ENCODE assay signal across 9 mouse cellular contexts in the genomic region with DNA sequence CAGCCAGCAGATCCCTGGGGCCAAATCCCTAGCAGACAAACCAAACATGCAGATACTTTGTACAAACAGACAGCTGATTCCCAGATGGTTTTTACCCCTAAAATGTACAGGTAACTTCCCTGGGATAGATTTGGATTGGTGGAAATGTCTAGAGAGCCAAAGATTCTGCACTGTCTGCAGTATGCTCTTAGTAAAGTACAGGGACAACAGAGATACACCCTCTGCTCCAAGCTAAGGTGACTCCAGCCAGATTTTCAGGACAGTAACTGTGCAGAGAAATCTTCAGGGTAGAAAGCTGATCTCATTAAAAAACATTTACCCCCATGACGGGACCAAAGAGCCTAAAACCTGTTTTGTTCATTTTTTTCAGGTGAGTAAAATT. TPM values are rescaled to one million over a fixed set of nuclear protein-coding genes. Genes with fewer than 3 reads are reported as not detected.
DNase-seq lines count a peak whose midpoint lies in the region; ATAC-seq and TF ChIP-seq lines count a peak whose summit lies in the region.
"Had no signal": no experiment of that assay in that cellular context is flagged by ENCODE, and none has a peak within 500 bp of the region (broad histone marks: within the 10 kb centered on the region; RNA-seq: fewer than 3 reads in every experiment).

No protein-coding gene starts in this region.

- TF ChIP-seq POLR2A in myocyte (IDR thresholded peaks at IDR 0.05; ENCODE audit: insufficient read length, low read depth) = no peak

- no peak overlapping the region for H3ac ChIP-seq in myocyte (ENCODE audit: control insufficient read depth, insufficient read length)

- H3K36me3 ChIP-seq in heart, embryonic 16.5 days (ENCODE audit: control insufficient read depth, insufficient read depth) = no peaks in the 10 kb centered on the region
- H3K36me3 ChIP-seq in lung, embryonic 16.5 days (ENCODE audit: control insufficient read depth, insufficient read depth, low read length) = no peaks in the 10 kb centered on the region
- no peaks in the 10 kb centered on the region for H3K36me3 ChIP-seq in hindbrain, embryonic 16.5 days (ENCODE audit: control insufficient read depth, insufficient read depth, low read length)
- H3K36me3 ChIP-seq in myocyte (ENCODE audit: control insufficient read depth, insufficient read depth) = no peaks in the 10 kb centered on the region

- no peak overlapping the region for H3K4me3 ChIP-seq in heart, embryonic 16.5 days (ENCODE audit: low read length)
- H3K4me3 ChIP-seq in lung, embryonic 16.5 days (ENCODE audit: low read length) = no peak overlapping the region
- H3K4me3 ChIP-seq in hindbrain, embryonic 16.5 days (ENCODE audit: low read length) = no peak overlapping the region
- H3K4me3 ChIP-seq in myocyte = no peak overlapping the region

- no peaks in the 10 kb centered on the region for H3K9me3 ChIP-seq in heart, embryonic 16.5 days (replicated peaks; ENCODE audit: control insufficient read depth, low read length)
- no peaks in the 10 kb centered on the region for H3K9me3 ChIP-seq in lung, embryonic 16.5 days (ENCODE audit: control insufficient read depth, low read length)
- no peaks in the 10 kb centered on the region for H3K9me3 ChIP-seq in hindbrain, embryonic 16.5 days (ENCODE audit: control insufficient read depth, low read length)

- peaks cover 15% of the 10 kb centered on the region for H3K79me2 ChIP-seq in myocyte (ENCODE audit: control insufficient read depth, insufficient read depth)

- H3K27ac ChIP-seq in heart, embryonic 16.5 days (ENCODE audit: low read length) = 0 out of 2 replicates have a peak overlapping the region, but pooled peaks have one; percentile 12
- peak overlapping the region; percentile 82 for H3K27ac ChIP-seq in lung, embryonic 16.5 days (ENCODE audit: low read length)
- peak overlapping the region; percentile 1; the same call in 1 of the 2 replicates for H3K27ac ChIP-seq in hindbrain, embryonic 16.5 days (ENCODE audit: low read depth, low read length)

- H3K4me2 ChIP-seq in heart, embryonic 16.5 days (ENCODE audit: low read depth, low read length) = no peak overlapping the region
- H3K4me2 ChIP-seq in lung, embryonic 16.5 days (ENCODE audit: low read depth, low read length) = 0 out of 2 replicates have a peak overlapping the region, but pooled peaks have one; percentile 0
- no peak overlapping the region for H3K4me2 ChIP-seq in hindbrain, embryonic 16.5 days (ENCODE audit: low read length)
- peak overlapping the region; percentile 43 for H3K4me2 ChIP-seq in myocyte (ENCODE audit: low read depth)

- no peaks in the 10 kb centered on the region for H3K27me3 ChIP-seq in heart, embryonic 16.5 days (ENCODE audit: control insufficient read depth, insufficient read depth, low read length)
- H3K27me3 ChIP-seq in lung, embryonic 16.5 days (ENCODE audit: control insufficient read depth, insufficient read depth, low read depth, low read length) = no peaks in the 10 kb centered on the region
- H3K27me3 ChIP-seq in hindbrain, embryonic 16.5 days (replicated peaks; ENCODE audit: control insufficient read depth, insufficient read depth, low read length) = no peaks in the 10 kb centered on the region
- H3K27me3 ChIP-seq in myocyte (ENCODE audit: control insufficient read depth, insufficient read depth, insufficient read length) = no peaks in the 10 kb centered on the region

- DNase-seq in heart, postnatal 4 days = no peak
- no peak for DNase-seq in lung, postnatal 14 days
- no peak for DNase-seq in layer of hippocampus, adult 18-20 months (ENCODE audit: low spot score in 2 of 2)
- no peak for DNase-seq in heart, adult 9 months (ENCODE audit: low spot score in 2 of 2)
- DNase-seq: thymus, adult 18-20 months had no signal

- WGBS in heart, embryonic 16.5 days = 62% methylated on average over 1 of the region's 1 CpGs
- WGBS in lung, embryonic 16.5 days = 44% methylated on average over 1 of the region's 1 CpGs
- 71% methylated on average over 1 of the region's 1 CpGs for WGBS in hindbrain, embryonic 16.5 days

- no peak overlapping the region for H3K9ac ChIP-seq in heart, embryonic 16.5 days (ENCODE audit: low read length)
- no peak overlapping the region for H3K9ac ChIP-seq in lung, embryonic 16.5 days (ENCODE audit: low read length)
- no peak overlapping the region for H3K9ac ChIP-seq in hindbrain, embryonic 16.5 days (ENCODE audit: low read depth, low read length)

- no peaks in the 10 kb centered on the region for H3K4me1 ChIP-seq in heart, embryonic 16.5 days (ENCODE audit: control insufficient read depth, insufficient read depth, low read length)
- H3K4me1 ChIP-seq in lung, embryonic 16.5 days (replicated peaks; ENCODE audit: control insufficient read depth, insufficient read depth, low read length) = peaks cover 10% of the 10 kb centered on the region; the same call in 1 of the 2 replicates
- H3K4me1 ChIP-seq in hindbrain, embryonic 16.5 days (ENCODE audit: control insufficient read depth, insufficient read depth, low read depth, low read length) = peaks cover 6% of the 10 kb centered on the region; the same call in 1 of the 2 replicates

- no peak for ATAC-seq in heart, embryonic 16.5 days (replicated peaks; ENCODE audit: extremely low read depth, insufficient read depth, low FRiP score)
- ATAC-seq in lung, embryonic 16.5 days (ENCODE audit: low read depth) = peak; percentile 40
- peak; percentile 43; the same call in 1 of the 2 replicates for ATAC-seq in hindbrain, embryonic 16.5 days

TF ChIP-seq in myocyte, 11 proteins besides CTCF, POLR2A, EP300 and RAD21:
- TF ChIP-seq MAX (IDR thresholded peaks at IDR 0.05; ENCODE audit: low read depth) (no peak), SRF (IDR thresholded peaks at IDR 0.05; ENCODE audit: control insufficient read depth, insufficient read length, low read depth) (no peak), CEBPB (IDR thresholded peaks at IDR 0.05; ENCODE audit: insufficient read depth, poor library complexity, severe bottlenecking) (no peak), MYOD1 (IDR thresholded peaks at IDR 0.05; ENCODE audit: control insufficient read depth in 1 of 3, insufficient read length in 2 of 3, low read depth in 2 of 3) (no peak), E2F4 (IDR thresholded peaks at IDR 0.05; ENCODE audit: insufficient read depth) (no peak), TCF12 (IDR thresholded peaks at IDR 0.05; ENCODE audit: insufficient read depth, poor library complexity, severe bottlenecking) (no peak), MYOG (IDR thresholded peaks at IDR 0.05; ENCODE audit: control insufficient read depth in 1 of 3, insufficient read depth in 1 of 3, insufficient read length in 2 of 3, low read depth in 2 of 3) (no peak), POLR2AphosphoS2 (IDR thresholded peaks at IDR 0.05; ENCODE audit: insufficient read length, low read depth) (no peak), REST (IDR thresholded peaks at IDR 0.05; ENCODE audit: insufficient read depth, insufficient read length) (no peak), TCF3 (IDR thresholded peaks at IDR 0.05; ENCODE audit: insufficient read length, low read depth) (no peak), USF1 (IDR thresholded peaks at IDR 0.05; ENCODE audit: low read depth) (no peak)

RNA-seq across cellular contexts. Expression of a gene that starts 27.5 kb away (rescaled TPM):
- 5.5 and 6.7 TPM in 2 replicates for polyA plus RNA-seq in heart, embryonic 16.5 days (2015; fragmentation: Nextera tagmentation; extraction: Ambion mirVana)
- 10 to 100 TPM; 15.5 to 16.4 TPM for total RNA-seq in heart, postnatal 4 days (2021)
- 32.3 and 35.2 TPM in 2 replicates for polyA plus RNA-seq in lung, embryonic 16.5 days (2015; fragmentation: Nextera tagmentation; extraction: Ambion mirVana)
- polyA plus RNA-seq in hindbrain, embryonic 16.5 days (2015; fragmentation: Nextera tagmentation; extraction: Ambion mirVana) = 1.6 and 2.8 TPM in 2 replicates
- 76.9 TPM for polyA plus RNA-seq in myocyte (2012; fragmentation: generic; extraction: Trizol)
- total RNA-seq in layer of hippocampus, adult 18-20 months (2021) = 1 to 10 TPM; 3.3 to 4.3 TPM

RNA-seq across cellular contexts. Expression of a gene that starts 38.9 kb away (rescaled TPM):
- polyA plus RNA-seq in heart, embryonic 16.5 days (2015; fragmentation: Nextera tagmentation; extraction: Ambion mirVana) = 28.5 and 33.5 TPM in 2 replicates
- total RNA-seq in heart, postnatal 4 days (2021) = 10 to 100 TPM; 18.5 to 20.3 TPM
- polyA plus RNA-seq in lung, embryonic 16.5 days (2015; fragmentation: Nextera tagmentation; extraction: Ambion mirVana) = 44.5 and 46.8 TPM in 2 replicates
- 5.4 and 6.5 TPM in 2 replicates for polyA plus RNA-seq in hindbrain, embryonic 16.5 days (2015; fragmentation: Nextera tagmentation; extraction: Ambion mirVana)
- polyA plus RNA-seq in myocyte (2012; fragmentation: generic; extraction: Trizol) = 5.1 TPM
- total RNA-seq in layer of hippocampus, adult 18-20 months (2021) = under 1 TPM; 0.28 to 0.32 TPM

Comparison
In these comparisons a context has a peak if more than half of its experiments do, and no peak if none do; other contexts are left out.
1. H3K27ac ChIP-seq: peak in every context shown above with its lines; median percentile 82 in lung, embryonic 16.5 days; 12 in heart, embryonic 16.5 days; 1 in hindbrain, embryonic 16.5 days.
2. H3K4me2 ChIP-seq: peak in lung, embryonic 16.5 days (single experiment) and myocyte (single experiment); none in heart, embryonic 16.5 days (single experiment) and hindbrain, embryonic 16.5 days (single experiment).